Mouse (Mus musculus): ENCODE results near the gene Kcnn4. TPM values are rescaled to one million over a fixed set of nuclear protein-coding genes. Genes with fewer than 3 reads are reported as not detected.

Gene Kcnn4
- polyA plus RNA-seq, 1 experiment from 2014 or later = 4.3 TPM

- Histone ChIP-seq H3K4me3 (ENCODE audit: low read length) (no peak overlapping the region), H3K4me2 (ENCODE audit: low read depth, low read length) (no peak overlapping the region), H3K4me1 (ENCODE audit: control insufficient read depth, insufficient read depth, low read length) (no peaks in the 10 kb centered on the region), H3K9me3 (ENCODE audit: control insufficient read depth, low read length) (no peaks in the 10 kb centered on the region), H3K36me3 (ENCODE audit: control insufficient read depth, insufficient read depth, low read length) (no peaks in the 10 kb centered on the region), H3K27ac (ENCODE audit: low read length) (no peak overlapping the region), H3K27me3 (replicated peaks; ENCODE audit: control insufficient read depth, insufficient read depth, low read length) (peaks cover 10% of the 10 kb centered on the region; the same call in 1 of the 2 replicates), H3K9ac (ENCODE audit: low read depth, low read length) (no peak overlapping the region)
- WGBS = 45% methylated on average over 2 of the region's 2 CpGs
- no peak for ATAC-seq
Measured at GRCm38 (mm10) chr7:24338241-24338640, 31.8 kb upstream of the Kcnn4 start.

- Histone ChIP-seq H3K9me3 (ENCODE audit: control insufficient read depth, low read length) (no peaks in the 10 kb centered on the region), H3K9ac (ENCODE audit: low read depth, low read length) (no peak overlapping the region)
- 62% methylated on average over 7 of the region's 7 CpGs for WGBS
Measured at GRCm38 (mm10) chr7:24343701-24344272, 26.3 kb upstream of the Kcnn4 start.

GRCm38 (mm10) chr7:24346444-24346843, 23.6 kb upstream of the Kcnn4 start:
- no peak for ATAC-seq
- Histone ChIP-seq H3K4me2 (ENCODE audit: low read depth, low read length) (no peak overlapping the region), H3K27ac (ENCODE audit: low read length) (no peak overlapping the region), H3K36me3 (ENCODE audit: control insufficient read depth, insufficient read depth, low read length) (no peaks in the 10 kb centered on the region), H3K27me3 (replicated peaks; ENCODE audit: control insufficient read depth, insufficient read depth, low read length) (peaks cover 3% of the 10 kb centered on the region; the same call in 1 of the 2 replicates), H3K4me3 (ENCODE audit: low read length) (no peak overlapping the region), H3K4me1 (ENCODE audit: control insufficient read depth, insufficient read depth, low read length) (no peaks in the 10 kb centered on the region), H3K9me3 (ENCODE audit: control insufficient read depth, low read length) (no peaks in the 10 kb centered on the region), H3K9ac (ENCODE audit: low read depth, low read length) (no peak overlapping the region)
- 68% methylated on average over 5 of the region's 5 CpGs for WGBS

More at GRCm38 (mm10) chr7:24343701-24344272, 26.3 kb upstream of the Kcnn4 start:
- H3K4me3 ChIP-seq (ENCODE audit: low read length) = no peak overlapping the region
- no peaks in the 10 kb centered on the region for H3K4me1 ChIP-seq (ENCODE audit: control insufficient read depth, insufficient read depth, low read length)
- no peak overlapping the region for H3K4me2 ChIP-seq (ENCODE audit: low read depth, low read length)
- no peaks in the 10 kb centered on the region for H3K36me3 ChIP-seq (ENCODE audit: control insufficient read depth, insufficient read depth, low read length)
- H3K27ac ChIP-seq (ENCODE audit: low read length) = no peak overlapping the region
- H3K27me3 ChIP-seq (replicated peaks; ENCODE audit: control insufficient read depth, insufficient read depth, low read length) = no peaks in the 10 kb centered on the region; the same call in 1 of the 2 replicates
- no peak for ATAC-seq

GRCm38 (mm10) chr7:24348896-24349295, 21.2 kb upstream of the Kcnn4 start, which contains the start of gene Lypd5:
TSS of gene Lypd5 (plus strand) at chr7:24349196.
- ATAC-seq = no peak

GRCm38 (mm10) chr7:24355646-24356045, 14.4 kb upstream of the Kcnn4 start:
- no peak overlapping the region for H3K9ac ChIP-seq (ENCODE audit: low read depth, low read length)
- H3K4me3 ChIP-seq (ENCODE audit: low read length) = no peak overlapping the region
- ATAC-seq = no peak
- no peak overlapping the region for H3K27ac ChIP-seq (ENCODE audit: low read length)
- WGBS = 83% methylated on average over 6 of the region's 6 CpGs
- H3K9me3 ChIP-seq (ENCODE audit: control insufficient read depth, low read length) = no peaks in the 10 kb centered on the region
- no peaks in the 10 kb centered on the region for H3K36me3 ChIP-seq (ENCODE audit: control insufficient read depth, insufficient read depth, low read length)
- H3K27me3 ChIP-seq (replicated peaks; ENCODE audit: control insufficient read depth, insufficient read depth, low read length) = no peaks in the 10 kb centered on the region
- H3K4me2 ChIP-seq (ENCODE audit: low read depth, low read length) = no peak overlapping the region
- H3K4me1 ChIP-seq (ENCODE audit: control insufficient read depth, insufficient read depth, low read length) = no peaks in the 10 kb centered on the region

More at GRCm38 (mm10) chr7:24348896-24349295, 21.2 kb upstream of the Kcnn4 start, which contains the start of gene Lypd5:
- Histone ChIP-seq H3K4me3 (ENCODE audit: low read length) (no peak within 1 kb of the TSS), H3K36me3 (ENCODE audit: control insufficient read depth, insufficient read depth, low read length) (no peaks in the 10 kb centered on the region), H3K27ac (ENCODE audit: low read length) (no peak within 1 kb of the TSS), H3K4me1 (ENCODE audit: control insufficient read depth, insufficient read depth, low read length) (no peaks in the 10 kb centered on the region), H3K27me3 (replicated peaks; ENCODE audit: control insufficient read depth, insufficient read depth, low read length) (peaks cover 3% of the 10 kb centered on the region; the same call in 1 of the 2 replicates), H3K9ac (ENCODE audit: low read depth, low read length) (no peak within 1 kb of the TSS), H3K9me3 (ENCODE audit: control insufficient read depth, low read length) (no peaks in the 10 kb centered on the region), H3K4me2 (ENCODE audit: low read depth, low read length) (no peak within 1 kb of the TSS)
- WGBS = 48% methylated on average over 6 of the region's 6 CpGs

GRCm38 (mm10) chr7:24356081-24356480, 14.0 kb upstream of the Kcnn4 start:
- no peaks in the 10 kb centered on the region for H3K4me1 ChIP-seq (ENCODE audit: control insufficient read depth, insufficient read depth, low read length)
- H3K4me2 ChIP-seq (ENCODE audit: low read depth, low read length) = no peak overlapping the region
- H3K27me3 ChIP-seq (replicated peaks; ENCODE audit: control insufficient read depth, insufficient read depth, low read length) = no peaks in the 10 kb centered on the region
- H3K36me3 ChIP-seq (ENCODE audit: control insufficient read depth, insufficient read depth, low read length) = no peaks in the 10 kb centered on the region
- no peaks in the 10 kb centered on the region for H3K9me3 ChIP-seq (ENCODE audit: control insufficient read depth, low read length)
- no peak overlapping the region for H3K27ac ChIP-seq (ENCODE audit: low read length)
- ATAC-seq = no peak
- H3K9ac ChIP-seq (ENCODE audit: low read depth, low read length) = no peak overlapping the region
- WGBS = 75% methylated on average over 10 of the region's 10 CpGs
- no peak overlapping the region for H3K4me3 ChIP-seq (ENCODE audit: low read length)

- Histone ChIP-seq H3K4me2 (ENCODE audit: low read depth, low read length) (no peak overlapping the region), H3K4me1 (ENCODE audit: control insufficient read depth, insufficient read depth, low read length) (no peaks in the 10 kb centered on the region), H3K4me3 (ENCODE audit: low read length) (no peak overlapping the region), H3K9ac (ENCODE audit: low read depth, low read length) (no peak overlapping the region), H3K9me3 (ENCODE audit: control insufficient read depth, low read length) (no peaks in the 10 kb centered on the region), H3K36me3 (ENCODE audit: control insufficient read depth, insufficient read depth, low read length) (no peaks in the 10 kb centered on the region), H3K27ac (ENCODE audit: low read length) (no peak overlapping the region), H3K27me3 (replicated peaks; ENCODE audit: control insufficient read depth, insufficient read depth, low read length) (no peaks in the 10 kb centered on the region)
- WGBS = 50% methylated on average over 4 of the region's 4 CpGs
- ATAC-seq = no peak
Measured at GRCm38 (mm10) chr7:24357899-24358298, 12.2 kb upstream of the Kcnn4 start.

- no peak for ATAC-seq
- Histone ChIP-seq H3K9ac (ENCODE audit: low read depth, low read length) (no peak overlapping the region), H3K36me3 (ENCODE audit: control insufficient read depth, insufficient read depth, low read length) (no peaks in the 10 kb centered on the region), H3K27me3 (replicated peaks; ENCODE audit: control insufficient read depth, insufficient read depth, low read length) (no peaks in the 10 kb centered on the region), H3K27ac (ENCODE audit: low read length) (no peak overlapping the region), H3K4me2 (ENCODE audit: low read depth, low read length) (no peak overlapping the region), H3K4me1 (ENCODE audit: control insufficient read depth, insufficient read depth, low read length) (no peaks in the 10 kb centered on the region), H3K4me3 (ENCODE audit: low read length) (no peak overlapping the region), H3K9me3 (ENCODE audit: control insufficient read depth, low read length) (no peaks in the 10 kb centered on the region)
- WGBS = 26% methylated on average over 9 of the region's 9 CpGs
Measured at GRCm38 (mm10) chr7:24359269-24359668, 10.8 kb upstream of the Kcnn4 start.

- H3K36me3 ChIP-seq (ENCODE audit: control insufficient read depth, insufficient read depth, low read length) = no peaks in the 10 kb centered on the region
- H3K27ac ChIP-seq (ENCODE audit: low read length) = no peak overlapping the region
- H3K9ac ChIP-seq (ENCODE audit: low read depth, low read length) = no peak overlapping the region
- WGBS = 65% methylated on average over 4 of the region's 4 CpGs
- ATAC-seq = no peak
- H3K27me3 ChIP-seq (replicated peaks; ENCODE audit: control insufficient read depth, insufficient read depth, low read length) = no peaks in the 10 kb centered on the region
- no peaks in the 10 kb centered on the region for H3K9me3 ChIP-seq (ENCODE audit: control insufficient read depth, low read length)
- H3K4me2 ChIP-seq (ENCODE audit: low read depth, low read length) = no peak overlapping the region
- H3K4me1 ChIP-seq (ENCODE audit: control insufficient read depth, insufficient read depth, low read length) = no peaks in the 10 kb centered on the region
- no peak overlapping the region for H3K4me3 ChIP-seq (ENCODE audit: low read length)
Measured at GRCm38 (mm10) chr7:24361001-24361400, 9.1 kb upstream of the Kcnn4 start.

GRCm38 (mm10) chr7:24363228-24363627, 6.8 kb upstream of the Kcnn4 start:
- no peak for ATAC-seq
- no peaks in the 10 kb centered on the region for H3K36me3 ChIP-seq (ENCODE audit: control insufficient read depth, insufficient read depth, low read length)
- H3K4me3 ChIP-seq (ENCODE audit: low read length) = no peak overlapping the region
- H3K4me1 ChIP-seq (ENCODE audit: control insufficient read depth, insufficient read depth, low read length) = no peaks in the 10 kb centered on the region
- no peak overlapping the region for H3K9ac ChIP-seq (ENCODE audit: low read depth, low read length)
- 18% methylated on average over 7 of the region's 7 CpGs for WGBS
- no peaks in the 10 kb centered on the region for H3K9me3 ChIP-seq (ENCODE audit: control insufficient read depth, low read length)
- H3K4me2 ChIP-seq (ENCODE audit: low read depth, low read length) = no peak overlapping the region
- no peak overlapping the region for H3K27ac ChIP-seq (ENCODE audit: low read length)
- no peaks in the 10 kb centered on the region for H3K27me3 ChIP-seq (replicated peaks; ENCODE audit: control insufficient read depth, insufficient read depth, low read length)

All from intestine, embryonic 16.5 days (tissue).